Mouse (Mus musculus): ENCODE measurements around the gene Ush2a. TPM values are rescaled to one million over a fixed set of nuclear protein-coding genes. Genes with fewer than 3 reads are reported as not detected.

Gene Ush2a
- total and polyA plus RNA-seq, 3 experiments = under 0.01 to 0.04 TPM; not detected in 1

DNA sequence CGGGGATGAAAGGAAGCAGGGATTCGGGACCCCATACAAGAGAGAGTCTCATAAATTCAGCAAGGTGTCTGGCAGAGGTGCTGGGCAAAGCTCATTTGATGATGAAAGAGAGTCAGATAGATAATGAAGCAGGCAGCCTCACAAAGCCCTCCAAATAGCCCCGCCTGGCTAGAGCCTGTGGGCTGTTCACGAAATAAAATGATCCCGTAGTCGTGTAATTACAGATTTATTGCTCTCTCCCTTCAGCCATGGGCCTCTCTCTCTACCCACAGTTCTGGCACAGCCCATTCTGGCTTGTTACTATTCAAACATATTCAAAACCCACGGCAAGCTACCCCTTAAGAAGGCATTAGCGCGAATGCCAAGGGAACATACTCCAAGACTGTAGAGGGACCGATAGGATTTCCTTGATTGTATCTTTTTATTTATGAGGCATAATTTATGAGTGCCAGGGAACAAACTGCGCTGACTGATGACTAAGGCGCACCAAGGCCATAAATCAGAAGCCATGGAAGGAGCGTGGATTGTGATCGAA, 675.5 kb downstream of the Ush2a start:
- Histone ChIP-seq H3K36me3 (ENCODE audit: control insufficient read depth in 1 of 2, insufficient read depth in 2 of 2, low read length in 2 of 2) (no peaks in the 10 kb centered on the region), H3K79me2 (ENCODE audit: control insufficient read depth, insufficient read depth, low read length, poor library complexity) (no peaks in the 10 kb centered on the region), H3K27ac (ENCODE audit: control insufficient read depth, low read depth, low read length) (no peak overlapping the region), H3K4me3 (ENCODE audit: control insufficient read depth in 1 of 2, insufficient read depth in 1 of 2, low read depth in 2 of 2, low read length in 2 of 2) (no peak overlapping the region), H3K9me3 (replicated peaks; ENCODE audit: insufficient read depth, low read length) (no peaks in the 10 kb centered on the region), H3K4me1 (ENCODE audit: control insufficient read depth in 1 of 2, insufficient read depth in 2 of 2, low read length in 2 of 2) (no peaks in the 10 kb centered on the region), H3K27me3 (ENCODE audit: control insufficient read depth in 1 of 2, insufficient read depth in 2 of 2, low read length in 2 of 2) (no peaks in the 10 kb centered on the region), H3K9ac (ENCODE audit: control insufficient read depth, low read depth, low read length, poor library complexity, severe bottlenecking) (no peak overlapping the region)
- no peak for DNase-seq (ENCODE audit: low read depth, low spot score)
- TF ChIP-seq MYB (IDR thresholded peaks at IDR 0.05; ENCODE audit: low read depth, low read length) = no peak

DNA sequence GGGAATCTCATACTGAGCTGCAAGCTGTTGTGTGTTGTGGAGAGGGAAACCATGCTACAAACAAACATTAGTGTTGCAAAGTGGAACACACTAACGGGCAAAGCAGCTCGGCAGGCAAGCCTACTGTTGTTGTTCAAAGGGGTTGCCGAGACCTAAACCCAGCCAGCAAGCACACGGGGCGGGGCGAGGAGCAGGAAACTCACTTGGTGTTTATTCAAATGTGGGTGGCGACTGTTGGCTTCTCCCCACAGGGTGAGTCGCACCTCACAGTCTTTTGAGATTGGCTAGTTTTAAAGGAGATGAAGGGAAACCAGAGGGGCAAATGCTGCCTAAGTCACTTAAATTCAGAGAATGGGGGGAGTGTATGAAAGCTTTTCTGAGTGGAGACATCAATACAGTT, 683.5 kb downstream of the Ush2a start:
- TF ChIP-seq SMC3 (IDR thresholded peaks at IDR 0.05; ENCODE audit: low read depth, low read length) (no peak), ZKSCAN1 (IDR thresholded peaks at IDR 0.05; ENCODE audit: low read depth, low read length) (no peak), CHD2 (IDR thresholded peaks at IDR 0.05; ENCODE audit: low read length) (no peak), ETS1 (IDR thresholded peaks at IDR 0.05; ENCODE audit: low read depth, low read length) (no peak), MEF2A (IDR thresholded peaks at IDR 0.05; ENCODE audit: extremely low read depth, insufficient replicate concordance, low read depth, low read length, poor library complexity, severe bottlenecking) (no peak), RCOR1 (IDR thresholded peaks at IDR 0.05; ENCODE audit: low read depth, low read length) (no peak), MYC (IDR thresholded peaks at IDR 0.05; ENCODE audit: low read depth, low read length) (no peak), MYB (IDR thresholded peaks at IDR 0.05; ENCODE audit: low read depth, low read length) (no peak), CTCF (IDR thresholded peaks at IDR 0.05 in 2 of 3, conservative IDR thresholded peaks at IDR 0.05 in 1 of 3; ENCODE audit: control insufficient read depth in 1 of 3, insufficient read depth in 1 of 3, low read depth in 2 of 3, low read length in 3 of 3, poor library complexity in 1 of 3, severe bottlenecking in 1 of 3) (no peak)
- Histone ChIP-seq H3K4me3 (ENCODE audit: control insufficient read depth in 1 of 2, insufficient read depth in 1 of 2, low read depth in 2 of 2, low read length in 2 of 2) (no peak overlapping the region), H3K4me1 (ENCODE audit: control insufficient read depth in 1 of 2, insufficient read depth in 2 of 2, low read length in 2 of 2) (no peaks in the 10 kb centered on the region), H3K27me3 (ENCODE audit: control insufficient read depth in 1 of 2, insufficient read depth in 2 of 2, low read length in 2 of 2) (no peaks in the 10 kb centered on the region), H3K27ac (ENCODE audit: control insufficient read depth, low read depth, low read length) (no peak overlapping the region), H3K36me3 (ENCODE audit: control insufficient read depth in 1 of 2, insufficient read depth in 2 of 2, low read length in 2 of 2) (no peaks in the 10 kb centered on the region), H3K9ac (ENCODE audit: control insufficient read depth, low read depth, low read length, poor library complexity, severe bottlenecking) (no peak overlapping the region), H3K79me2 (ENCODE audit: control insufficient read depth, insufficient read depth, low read length, poor library complexity) (no peaks in the 10 kb centered on the region), H3K9me3 (replicated peaks; ENCODE audit: insufficient read depth, low read length) (no peaks in the 10 kb centered on the region)
- DNase-seq (ENCODE audit: low read depth, low spot score) = no peak

DNA sequence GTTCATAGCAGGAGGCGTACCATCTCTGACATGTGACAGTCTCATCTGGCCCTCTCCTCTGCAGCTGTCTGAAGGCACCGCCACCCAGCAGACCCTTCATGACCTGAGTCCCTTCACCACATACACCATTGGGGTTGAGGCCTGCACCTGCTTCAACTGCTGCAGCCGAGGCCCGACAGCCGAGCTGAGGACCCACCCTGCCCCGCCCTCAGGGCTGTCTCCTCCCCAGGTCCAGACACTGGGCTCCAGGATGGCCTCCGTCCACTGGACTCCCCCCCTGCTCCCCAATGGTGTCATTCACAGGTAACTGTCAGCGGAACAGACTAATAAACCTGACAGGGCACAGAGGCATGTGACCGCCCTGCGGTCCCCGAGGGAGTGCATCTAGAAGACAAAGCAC, 685.0 kb downstream of the Ush2a start:
- Histone ChIP-seq H3K79me2 (ENCODE audit: control insufficient read depth, insufficient read depth, low read length, poor library complexity) (no peaks in the 10 kb centered on the region), H3K27me3 (ENCODE audit: control insufficient read depth in 1 of 2, insufficient read depth in 2 of 2, low read length in 2 of 2) (no peaks in the 10 kb centered on the region), H3K4me1 (ENCODE audit: control insufficient read depth in 1 of 2, insufficient read depth in 2 of 2, low read length in 2 of 2) (no peaks in the 10 kb centered on the region), H3K9me3 (replicated peaks; ENCODE audit: insufficient read depth, low read length) (no peaks in the 10 kb centered on the region), H3K27ac (ENCODE audit: control insufficient read depth, low read depth, low read length) (no peak overlapping the region), H3K9ac (ENCODE audit: control insufficient read depth, low read depth, low read length, poor library complexity, severe bottlenecking) (no peak overlapping the region), H3K36me3 (ENCODE audit: control insufficient read depth in 1 of 2, insufficient read depth in 2 of 2, low read length in 2 of 2) (no peaks in the 10 kb centered on the region), H3K4me3 (ENCODE audit: control insufficient read depth in 1 of 2, insufficient read depth in 1 of 2, low read depth in 2 of 2, low read length in 2 of 2) (no peak overlapping the region)
- no peak for DNase-seq (ENCODE audit: low read depth, low spot score)
- no peak for TF ChIP-seq E2F4 (IDR thresholded peaks at IDR 0.05; ENCODE audit: borderline replicate concordance, low read depth, low read length)
- TF ChIP-seq CHD2 (IDR thresholded peaks at IDR 0.05; ENCODE audit: low read length) = no peak
- no peak for TF ChIP-seq TBP (IDR thresholded peaks at IDR 0.05; ENCODE audit: low read depth, low read length)
- TF ChIP-seq NELFE (IDR thresholded peaks at IDR 0.05; ENCODE audit: low read depth, low read length) = no peak
- no peak for TF ChIP-seq TCF12 (IDR thresholded peaks at IDR 0.05; ENCODE audit: low read depth, low read length)
- TF ChIP-seq EP300 (IDR thresholded peaks at IDR 0.05; ENCODE audit: low read depth in 1 of 2, low read length in 2 of 2) = no peak
- TF ChIP-seq MYB (IDR thresholded peaks at IDR 0.05; ENCODE audit: low read depth, low read length) = no peak
- no peak for TF ChIP-seq USF2 (IDR thresholded peaks at IDR 0.05; ENCODE audit: borderline replicate concordance in 1 of 2, insufficient read depth in 1 of 2, low read depth in 1 of 2, low read length in 2 of 2)
- no peak for TF ChIP-seq ZC3H11A (IDR thresholded peaks at IDR 0.05; ENCODE audit: low read depth, low read length)
- no peak for TF ChIP-seq ETS1 (IDR thresholded peaks at IDR 0.05; ENCODE audit: low read depth, low read length)
- TF ChIP-seq SMC3 (IDR thresholded peaks at IDR 0.05; ENCODE audit: low read depth, low read length) = no peak
- TF ChIP-seq TAL1 (IDR thresholded peaks at IDR 0.05; ENCODE audit: low read length) = no peak
- TF ChIP-seq KAT2A (conservative IDR thresholded peaks at IDR 0.05; ENCODE audit: low read depth, low read length) = no peak
- no peak for TF ChIP-seq MAX (IDR thresholded peaks at IDR 0.05; ENCODE audit: low read length)
- TF ChIP-seq ELF1 (IDR thresholded peaks at IDR 0.05; ENCODE audit: low read depth, low read length) = no peak
- TF ChIP-seq CTCF (IDR thresholded peaks at IDR 0.05 in 2 of 3, conservative IDR thresholded peaks at IDR 0.05 in 1 of 3; ENCODE audit: control insufficient read depth in 1 of 3, insufficient read depth in 1 of 3, low read depth in 2 of 3, low read length in 3 of 3, poor library complexity in 1 of 3, severe bottlenecking in 1 of 3) = no peak
- TF ChIP-seq HCFC1 (IDR thresholded peaks at IDR 0.05; ENCODE audit: low read depth, low read length) = no peak
- no peak for TF ChIP-seq CHD1 (IDR thresholded peaks at IDR 0.05; ENCODE audit: low read depth, low read length)

Data from MEL (cell line).